Mouse (Mus musculus): ENCODE data around the gene Cgnl1. TPM values are rescaled to one million over a fixed set of nuclear protein-coding genes. Genes with fewer than 3 reads are reported as not detected.

The Cgnl1 gene
- polyA plus RNA-seq, 1 experiment from 2014 or later: 54.6 TPM

DNA sequence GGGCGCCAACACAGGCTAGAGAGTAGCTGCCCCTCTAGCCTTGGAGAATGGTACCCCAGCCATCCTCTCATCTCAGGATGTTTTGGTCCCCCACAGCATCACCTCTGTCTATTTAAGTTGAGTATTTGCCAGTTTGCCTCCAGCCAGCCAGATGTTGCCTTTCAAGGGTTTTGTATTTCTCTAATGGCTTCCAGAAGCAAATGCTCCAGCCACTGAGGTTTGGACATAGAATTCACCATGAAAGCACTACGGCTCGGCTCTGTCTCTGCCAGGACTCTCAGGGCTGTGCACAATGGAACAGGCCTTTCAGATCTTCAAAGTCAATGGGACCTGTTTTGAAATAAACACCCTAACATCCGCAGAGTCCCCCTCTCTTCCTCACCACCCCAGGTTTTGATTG is 17.9 kb downstream of the Cgnl1 start:
- no peaks in the 10 kb centered on the region for H3K27me3 ChIP-seq (replicated peaks)
- H3K9me3 ChIP-seq (replicated peaks): no peaks in the 10 kb centered on the region
- no peak overlapping the region for H3K4me3 ChIP-seq
- no peak overlapping the region for H3K4me2 ChIP-seq
- WGBS: 76% methylated on average over 4 of the region's 4 CpGs
- H3K27ac ChIP-seq (ENCODE audit: poor library complexity, severe bottlenecking): no peak overlapping the region; the same call in 1 of the 2 replicates
- ATAC-seq (ENCODE audit: insufficient number of reproducible peaks, low FRiP score): no peak
- peaks cover 67% of the 10 kb centered on the region for H3K4me1 ChIP-seq (replicated peaks)
- H3K9ac ChIP-seq: 0 out of 2 replicates have a peak overlapping the region, but pooled peaks have one; percentile 38
- peaks cover 4% of the 10 kb centered on the region for H3K36me3 ChIP-seq

DNA sequence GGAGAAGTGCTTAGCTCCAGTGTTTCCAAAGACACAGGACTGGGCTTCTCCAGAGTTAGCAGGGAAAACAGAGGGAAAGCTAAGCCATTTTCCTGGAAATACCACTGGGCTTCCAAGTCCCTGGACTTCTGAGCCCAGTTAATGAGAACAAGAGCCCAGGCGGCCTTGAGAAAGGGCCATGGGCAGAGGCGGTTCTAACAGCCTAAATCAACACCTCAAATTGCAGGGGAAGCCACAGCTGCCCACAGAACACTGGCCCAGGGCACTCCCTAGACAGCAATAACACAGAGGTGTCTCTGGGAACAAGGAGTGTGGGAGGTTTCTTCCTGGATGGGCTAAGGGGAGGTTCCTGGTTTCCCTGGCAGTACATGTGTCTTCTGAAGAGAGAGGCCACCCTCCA is 18.3 kb downstream of the Cgnl1 start:
- WGBS: 28% methylated on average over 2 of the region's 2 CpGs
- H3K4me3 ChIP-seq: no peak overlapping the region
- H3K9me3 ChIP-seq (replicated peaks): no peaks in the 10 kb centered on the region
- H3K27me3 ChIP-seq (replicated peaks): no peaks in the 10 kb centered on the region
- ATAC-seq (ENCODE audit: insufficient number of reproducible peaks, low FRiP score): no peak
- H3K27ac ChIP-seq (ENCODE audit: poor library complexity, severe bottlenecking): no peak overlapping the region
- peaks cover 67% of the 10 kb centered on the region for H3K4me1 ChIP-seq (replicated peaks)
- H3K4me2 ChIP-seq: no peak overlapping the region
- peak overlapping the region; percentile 38; the same call in 1 of the 2 replicates for H3K9ac ChIP-seq
- H3K36me3 ChIP-seq: peaks cover 4% of the 10 kb centered on the region

DNA sequence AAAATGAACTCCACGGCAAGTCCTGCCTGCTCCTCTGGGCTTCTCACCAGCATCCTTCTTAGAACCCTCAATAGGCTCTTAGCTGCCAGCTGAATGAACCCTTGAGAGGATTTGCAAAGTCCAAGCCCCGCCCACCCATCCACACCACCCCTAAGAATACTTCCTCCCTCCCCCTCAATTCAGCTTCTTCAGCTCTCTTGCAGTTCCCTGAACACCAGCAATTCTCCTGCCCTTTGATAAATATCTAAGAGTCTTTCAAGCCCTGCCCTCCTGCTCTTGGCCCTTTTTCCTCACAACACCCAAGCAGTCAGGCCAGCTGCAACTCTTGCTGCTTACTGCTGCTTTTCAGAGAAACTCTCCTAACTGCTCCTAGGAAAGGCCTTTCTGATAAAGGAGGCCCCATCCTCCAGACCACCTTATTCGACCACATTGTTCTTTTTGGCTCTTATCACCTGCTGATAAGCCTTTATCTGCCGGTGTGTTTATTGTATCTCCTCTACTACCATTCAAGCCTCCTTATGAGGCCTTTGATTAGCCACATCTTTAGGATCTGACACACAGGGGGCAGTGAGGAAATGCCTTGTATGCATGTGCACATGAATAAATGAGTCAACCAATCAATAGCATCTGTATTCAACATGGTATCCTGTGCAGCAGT is 21.3 kb downstream of the Cgnl1 start:
- 13% methylated on average over 4 of the region's 4 CpGs for WGBS

DNA sequence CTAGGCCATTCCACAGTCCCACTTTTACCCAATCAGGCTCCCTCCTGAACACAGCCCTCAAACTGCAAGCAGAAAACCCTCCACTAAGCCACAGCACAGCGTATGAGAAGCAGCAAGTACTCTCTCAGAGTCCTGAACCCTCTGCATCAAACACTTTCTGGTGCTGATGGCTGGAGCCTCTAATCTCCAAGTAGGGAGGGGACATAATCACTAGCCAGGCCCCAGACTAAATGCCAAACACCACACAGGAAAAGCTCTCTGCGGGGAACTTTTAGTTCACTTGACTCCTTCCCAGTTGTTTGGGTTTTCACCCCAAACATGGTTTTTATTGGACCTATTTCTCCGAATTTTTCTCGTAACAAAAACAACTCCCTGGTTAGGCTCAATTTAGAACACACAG is 25.0 kb downstream of the Cgnl1 start:
- H3K4me3 ChIP-seq: no peak overlapping the region
- 5% methylated on average over 4 of the region's 4 CpGs for WGBS
- H3K9ac ChIP-seq: no peak overlapping the region
- peak overlapping the region; percentile 35 for H3K4me2 ChIP-seq
- no peaks in the 10 kb centered on the region for H3K27me3 ChIP-seq (replicated peaks)
- peaks cover 85% of the 10 kb centered on the region for H3K4me1 ChIP-seq (replicated peaks)
- no peaks in the 10 kb centered on the region; the same call in 1 of the 2 replicates for H3K36me3 ChIP-seq
- peak overlapping the region; percentile 80 for H3K27ac ChIP-seq (ENCODE audit: poor library complexity, severe bottlenecking)
- ATAC-seq (ENCODE audit: insufficient number of reproducible peaks, low FRiP score): peak; percentile 62; the same call in 1 of the 2 replicates
- peaks cover 5% of the 10 kb centered on the region; the same call in 1 of the 2 replicates for H3K9me3 ChIP-seq (replicated peaks)

More for the DNA sequence above, 21.3 kb downstream of the Cgnl1 start:
- H3K4me3 ChIP-seq: no peak overlapping the region
- peak overlapping the region; percentile 24; the same call in 1 of the 2 replicates for H3K4me2 ChIP-seq
- peaks cover 4% of the 10 kb centered on the region for H3K36me3 ChIP-seq
- H3K27me3 ChIP-seq (replicated peaks): no peaks in the 10 kb centered on the region
- no peak overlapping the region for H3K9ac ChIP-seq
- H3K4me1 ChIP-seq (replicated peaks): peaks cover 79% of the 10 kb centered on the region
- 0 out of 2 replicates have a peak, but pooled peaks cover 5% of the 10 kb centered on the region for H3K9me3 ChIP-seq (replicated peaks)
- peak overlapping the region; percentile 10; the same call in 1 of the 2 replicates for H3K27ac ChIP-seq (ENCODE audit: poor library complexity, severe bottlenecking)
- no peak for ATAC-seq (ENCODE audit: insufficient number of reproducible peaks, low FRiP score)

DNA sequence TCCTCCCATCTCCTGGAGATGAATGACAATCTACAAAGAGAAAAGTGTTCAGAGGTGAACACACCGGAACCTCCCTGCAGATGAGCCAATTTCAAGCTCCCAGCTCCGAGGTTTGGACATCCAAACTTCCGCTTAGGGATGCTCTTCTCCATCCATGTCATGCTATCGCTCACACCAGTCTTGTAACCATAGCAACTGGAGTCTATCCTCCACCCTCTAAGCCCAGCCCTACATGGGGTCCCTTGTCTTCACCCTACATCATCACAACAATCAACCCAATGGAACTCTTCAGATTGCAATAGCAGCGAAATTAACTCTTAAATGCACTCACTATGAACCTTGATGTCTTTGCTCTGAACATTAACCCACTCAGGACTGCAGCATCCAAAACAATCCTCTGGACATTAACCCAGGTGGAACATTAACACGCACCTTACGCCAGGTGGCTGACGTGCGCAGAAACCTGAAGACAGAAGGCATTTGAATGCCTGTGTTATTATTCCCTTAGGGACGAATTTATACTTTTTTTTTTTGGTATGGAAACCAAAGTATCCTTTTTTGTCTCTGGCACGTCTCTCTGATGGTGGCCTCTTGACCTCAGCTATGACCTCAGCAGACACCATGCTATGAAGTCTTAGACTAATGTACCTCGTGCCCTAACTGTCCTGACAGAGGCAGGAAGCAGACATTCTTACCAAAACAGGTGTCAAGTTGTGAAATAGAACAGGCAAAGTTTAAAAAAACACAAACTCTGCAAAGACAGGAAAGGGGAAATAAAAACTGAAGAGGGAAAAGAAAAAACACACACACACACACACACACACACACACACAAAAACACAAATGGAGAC is 33.1 kb downstream of the Cgnl1 start:
- Histone ChIP-seq H3K9me3 (replicated peaks) (no peaks in the 10 kb centered on the region), H3K36me3 (no peaks in the 10 kb centered on the region), H3K4me1 (replicated peaks) (peaks cover 69% of the 10 kb centered on the region), H3K9ac (no peak overlapping the region), H3K4me2 (no peak overlapping the region), H3K4me3 (no peak overlapping the region), H3K27me3 (replicated peaks) (no peaks in the 10 kb centered on the region), H3K27ac (ENCODE audit: poor library complexity, severe bottlenecking) (0 out of 2 replicates have a peak overlapping the region, but pooled peaks have one; percentile 26)
- 60% methylated on average over 12 of the region's 12 CpGs for WGBS
- no peak for ATAC-seq (ENCODE audit: insufficient number of reproducible peaks, low FRiP score)

DNA sequence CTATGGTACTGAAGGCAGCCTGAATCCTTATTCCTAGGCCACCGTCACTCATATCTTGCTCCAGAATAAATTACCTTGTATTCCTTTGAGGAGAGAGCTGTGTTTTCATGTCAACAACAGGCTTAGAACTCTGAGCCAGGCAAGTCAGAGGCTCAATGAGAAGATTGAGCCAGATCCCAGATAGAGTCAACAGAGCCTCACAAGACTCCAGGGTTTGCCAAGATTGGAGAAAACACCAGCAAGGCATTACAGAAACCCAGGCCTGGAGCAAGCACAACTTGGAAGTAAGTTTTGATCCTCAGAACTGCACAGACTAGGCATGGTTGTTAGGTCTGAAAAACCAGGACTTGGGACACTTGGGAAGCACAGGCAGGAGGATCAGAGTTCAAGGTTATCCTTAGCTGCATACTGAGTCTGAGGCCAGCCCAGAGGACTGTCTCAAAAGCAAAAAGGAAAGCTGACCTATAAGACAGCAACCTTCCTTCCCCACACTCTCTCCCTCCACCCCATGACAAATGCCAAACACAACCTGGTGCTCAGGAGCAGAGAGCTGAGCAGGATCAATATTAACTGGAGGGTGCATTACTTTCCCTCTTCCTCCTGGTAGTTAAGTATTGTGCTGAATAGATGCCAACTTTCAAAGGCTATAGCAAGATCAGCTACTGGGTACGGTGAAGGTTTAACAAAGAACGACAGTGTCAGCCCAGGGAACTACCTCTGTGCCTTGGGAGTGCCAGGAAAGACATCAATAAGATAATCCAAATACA is 34.0 kb downstream of the Cgnl1 start:
- no peaks in the 10 kb centered on the region for H3K27me3 ChIP-seq (replicated peaks)
- H3K36me3 ChIP-seq: no peaks in the 10 kb centered on the region
- H3K4me2 ChIP-seq: no peak overlapping the region
- H3K9ac ChIP-seq: no peak overlapping the region
- no peaks in the 10 kb centered on the region for H3K9me3 ChIP-seq (replicated peaks)
- ATAC-seq (ENCODE audit: insufficient number of reproducible peaks, low FRiP score): no peak
- H3K4me3 ChIP-seq: no peak overlapping the region
- peak overlapping the region; percentile 26 for H3K27ac ChIP-seq (ENCODE audit: poor library complexity, severe bottlenecking)
- 49% methylated on average over 3 of the region's 3 CpGs for WGBS
- peaks cover 68% of the 10 kb centered on the region for H3K4me1 ChIP-seq (replicated peaks)

DNA sequence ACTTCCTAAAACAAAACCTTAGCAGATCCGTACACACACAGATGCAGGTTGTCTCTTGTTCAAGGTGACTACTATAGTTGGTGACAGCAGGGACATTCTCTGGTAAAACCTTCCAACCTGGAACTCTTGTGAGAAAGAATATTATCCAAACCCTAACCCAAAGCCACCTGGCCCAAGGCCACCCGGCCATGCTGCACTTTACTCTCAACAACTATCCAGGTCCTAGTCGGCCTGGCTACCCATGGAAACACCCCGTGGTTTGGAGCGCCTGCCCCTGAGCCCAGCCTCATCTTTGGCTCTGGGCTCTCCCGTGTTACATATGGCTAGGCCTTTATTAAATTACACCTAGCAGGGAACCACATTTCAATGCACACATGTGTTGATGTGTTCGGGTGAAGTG is 35.5 kb downstream of the Cgnl1 start:
- Histone ChIP-seq H3K27me3 (replicated peaks) (no peaks in the 10 kb centered on the region), H3K9ac (no peak overlapping the region), H3K4me3 (no peak overlapping the region), H3K4me1 (replicated peaks) (peaks cover 70% of the 10 kb centered on the region), H3K9me3 (replicated peaks) (no peaks in the 10 kb centered on the region), H3K36me3 (no peaks in the 10 kb centered on the region), H3K27ac (ENCODE audit: poor library complexity, severe bottlenecking) (no peak overlapping the region), H3K4me2 (no peak overlapping the region)
- WGBS: 84% methylated on average over 7 of the region's 7 CpGs
- no peak for ATAC-seq (ENCODE audit: insufficient number of reproducible peaks, low FRiP score)

DNA sequence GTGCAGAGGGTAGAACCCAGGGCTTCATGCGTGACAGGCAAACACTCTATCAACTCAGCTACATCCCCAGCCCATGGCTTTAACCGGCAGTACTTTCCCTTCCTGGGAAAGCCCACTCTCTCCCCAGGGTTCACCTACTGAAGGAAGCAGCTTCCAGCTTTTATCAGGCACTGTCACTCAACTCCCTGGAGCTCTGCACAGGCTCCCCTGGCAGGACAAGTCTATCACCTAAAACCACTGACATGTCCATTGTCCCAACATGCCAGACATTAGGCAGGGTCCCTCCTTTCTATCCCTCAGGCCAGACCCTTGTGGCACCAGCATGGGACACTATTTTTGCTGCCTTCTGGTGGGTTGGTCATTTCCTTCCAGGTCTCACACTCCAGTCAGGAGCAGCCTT is 37.8 kb downstream of the Cgnl1 start:
- Histone ChIP-seq H3K9me3 (replicated peaks) (no peaks in the 10 kb centered on the region), H3K27ac (ENCODE audit: poor library complexity, severe bottlenecking) (peak overlapping the region; percentile 69), H3K9ac (no peak overlapping the region), H3K4me3 (no peak overlapping the region), H3K27me3 (replicated peaks) (no peaks in the 10 kb centered on the region), H3K36me3 (no peaks in the 10 kb centered on the region), H3K4me1 (replicated peaks) (peaks cover 81% of the 10 kb centered on the region), H3K4me2 (0 out of 2 replicates have a peak overlapping the region, but pooled peaks have one; percentile 1)
- ATAC-seq (ENCODE audit: insufficient number of reproducible peaks, low FRiP score): peak; percentile 56; the same call in 1 of the 2 replicates
- WGBS: 15% methylated on average over 2 of the region's 2 CpGs

DNA sequence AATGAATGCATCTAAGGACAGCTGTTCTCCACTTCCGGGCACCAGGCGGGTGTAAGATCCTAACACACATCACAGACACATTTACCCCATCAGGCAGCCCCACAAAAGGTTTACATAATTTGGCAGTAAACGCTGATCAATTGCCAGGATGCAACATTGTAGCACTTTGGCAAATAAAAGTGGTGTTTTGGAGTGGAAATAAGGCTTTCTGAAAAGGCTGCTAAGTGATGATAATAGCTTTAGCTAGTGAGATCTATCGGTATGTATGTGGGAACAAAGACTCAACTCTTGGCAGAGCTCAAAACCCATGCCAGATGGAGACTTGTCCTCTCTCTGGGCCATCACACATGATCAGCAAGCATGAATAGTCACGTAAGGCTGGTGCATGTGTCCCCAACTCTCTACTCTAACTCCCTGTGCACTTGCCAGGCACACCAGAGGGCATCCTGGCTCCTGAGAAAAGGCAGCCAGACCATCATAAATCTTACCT is 42.5 kb downstream of the Cgnl1 start:
- no peak overlapping the region for H3K4me3 ChIP-seq
- no peaks in the 10 kb centered on the region for H3K9me3 ChIP-seq (replicated peaks)
- peaks cover 72% of the 10 kb centered on the region for H3K4me1 ChIP-seq (replicated peaks)
- no peak overlapping the region for H3K4me2 ChIP-seq
- ATAC-seq (ENCODE audit: insufficient number of reproducible peaks, low FRiP score): no peak
- H3K27ac ChIP-seq (ENCODE audit: poor library complexity, severe bottlenecking): no peak overlapping the region
- H3K27me3 ChIP-seq (replicated peaks): no peaks in the 10 kb centered on the region; the same call in 1 of the 2 replicates
- peaks cover 19% of the 10 kb centered on the region for H3K36me3 ChIP-seq
- WGBS: 76% methylated on average over 5 of the region's 5 CpGs
- no peak overlapping the region for H3K9ac ChIP-seq

DNA sequence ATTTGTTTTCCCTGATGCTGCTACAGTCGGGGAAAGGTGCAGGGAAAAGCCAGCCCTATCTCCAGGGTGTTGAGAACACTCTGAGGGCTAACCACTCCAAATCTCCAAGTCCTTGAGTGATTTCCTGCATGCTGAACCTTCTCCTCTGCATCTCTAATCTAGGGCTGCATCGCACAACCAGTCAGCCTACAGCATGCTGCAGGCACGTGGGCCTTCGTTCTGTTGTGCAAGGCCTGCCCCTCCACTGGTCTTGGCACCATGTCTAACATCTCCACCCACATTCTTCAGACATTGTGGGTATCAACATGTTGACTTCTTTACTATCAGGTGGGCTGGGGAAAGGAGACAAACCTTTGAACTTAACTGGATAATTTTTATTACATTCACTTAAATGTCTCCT is 44.2 kb downstream of the Cgnl1 start:
- Histone ChIP-seq H3K4me3 (no peak overlapping the region), H3K27ac (ENCODE audit: poor library complexity, severe bottlenecking) (no peak overlapping the region), H3K9me3 (replicated peaks) (no peaks in the 10 kb centered on the region), H3K4me2 (no peak overlapping the region), H3K27me3 (replicated peaks) (no peaks in the 10 kb centered on the region; the same call in 1 of the 2 replicates), H3K4me1 (replicated peaks) (peaks cover 72% of the 10 kb centered on the region), H3K36me3 (peaks cover 31% of the 10 kb centered on the region), H3K9ac (no peak overlapping the region)
- WGBS: 32% methylated on average over 4 of the region's 4 CpGs
- no peak for ATAC-seq (ENCODE audit: insufficient number of reproducible peaks, low FRiP score)

Data from heart, embryonic 12.5 days (tissue).